Mouse (Mus musculus): ENCODE measurements around the gene Rdh11.

- TF ChIP-seq CTCF (IDR thresholded peaks at IDR 0.05; ENCODE audit: insufficient read depth, low read length) (no peak), POLR2A (IDR thresholded peaks at IDR 0.05; ENCODE audit: borderline replicate concordance, extremely low read depth, low read depth, low read length) (no peak)
Measured at GRCm38 (mm10) chr12:79211447-79211846, 19.4 kb upstream of the Rdh11 start.
